Mouse (Mus musculus): ENCODE measurements at regions not wholly inside any gene's neighbourhood (a gene's known extent, or its start where the extent isn't known, plus 50 kb on each side); places are given as distances from the start of the nearest gene placed in this dataset.

- no peaks in the 10 kb centered on the region for H3K36me3 ChIP-seq (ENCODE audit: control insufficient read depth, insufficient read depth)
- H3ac ChIP-seq (ENCODE audit: control insufficient read depth, insufficient read length), result no peak overlapping the region
- no peak overlapping the region for H3K4me3 ChIP-seq
- no peaks in the 10 kb centered on the region for H3K27me3 ChIP-seq (ENCODE audit: control insufficient read depth, insufficient read depth, insufficient read length)
- H3K79me2 ChIP-seq (ENCODE audit: control insufficient read depth, insufficient read depth), result no peaks in the 10 kb centered on the region
- no peak overlapping the region for H3K4me2 ChIP-seq (ENCODE audit: low read depth)
- no peak for TF ChIP-seq POLR2AphosphoS2 (IDR thresholded peaks at IDR 0.05; ENCODE audit: insufficient read length, low read depth)
- TF ChIP-seq CEBPB (IDR thresholded peaks at IDR 0.05; ENCODE audit: insufficient read depth, poor library complexity, severe bottlenecking), result no peak
- no peak for TF ChIP-seq USF1 (IDR thresholded peaks at IDR 0.05; ENCODE audit: low read depth)
- TF ChIP-seq E2F4 (IDR thresholded peaks at IDR 0.05; ENCODE audit: insufficient read depth), result no peak
- TF ChIP-seq POLR2A (IDR thresholded peaks at IDR 0.05; ENCODE audit: insufficient read length, low read depth), result no peak
- TF ChIP-seq REST (IDR thresholded peaks at IDR 0.05; ENCODE audit: insufficient read depth, insufficient read length), result no peak
- no peak for TF ChIP-seq TCF3 (IDR thresholded peaks at IDR 0.05; ENCODE audit: insufficient read length, low read depth)
- TF ChIP-seq MYOG (IDR thresholded peaks at IDR 0.05; ENCODE audit: control insufficient read depth in 1 of 3, insufficient read depth in 1 of 3, insufficient read length in 2 of 3, low read depth in 2 of 3), result no peak
- no peak for TF ChIP-seq TCF12 (IDR thresholded peaks at IDR 0.05; ENCODE audit: insufficient read depth, poor library complexity, severe bottlenecking)
- TF ChIP-seq MYOD1 (IDR thresholded peaks at IDR 0.05; ENCODE audit: control insufficient read depth in 1 of 3, insufficient read length in 2 of 3, low read depth in 2 of 3), result no peak
- TF ChIP-seq SRF (IDR thresholded peaks at IDR 0.05; ENCODE audit: control insufficient read depth, insufficient read length, low read depth), result no peak
- TF ChIP-seq MAX (IDR thresholded peaks at IDR 0.05; ENCODE audit: low read depth), result no peak
Measured at GRCm38 (mm10) chr8:12188960-12189359, 89.7 kb upstream of the A230072I06Rik start.

- H3K36me3 ChIP-seq (ENCODE audit: control insufficient read depth, insufficient read depth), result no peaks in the 10 kb centered on the region
- TF ChIP-seq TCF12 (IDR thresholded peaks at IDR 0.05; ENCODE audit: insufficient read depth, poor library complexity, severe bottlenecking), result no peak
- H3K27me3 ChIP-seq (ENCODE audit: control insufficient read depth, insufficient read depth, insufficient read length), result no peaks in the 10 kb centered on the region
- H3K79me2 ChIP-seq (ENCODE audit: control insufficient read depth, insufficient read depth), result no peaks in the 10 kb centered on the region
- H3K4me2 ChIP-seq (ENCODE audit: low read depth), result no peak overlapping the region
- H3K4me3 ChIP-seq, result no peak overlapping the region
- H3ac ChIP-seq (ENCODE audit: control insufficient read depth, insufficient read length), result no peak overlapping the region
Measured at GRCm38 (mm10) chr8:12192006-12192405, 86.6 kb upstream of the A230072I06Rik start.

GRCm38 (mm10) chr8:12205909-12206308, 72.7 kb upstream of the A230072I06Rik start:
- Histone ChIP-seq H3ac (ENCODE audit: control insufficient read depth, insufficient read length) (no peak overlapping the region), H3K27me3 (ENCODE audit: control insufficient read depth, insufficient read depth, insufficient read length) (no peaks in the 10 kb centered on the region), H3K36me3 (ENCODE audit: control insufficient read depth, insufficient read depth) (no peaks in the 10 kb centered on the region), H3K79me2 (ENCODE audit: control insufficient read depth, insufficient read depth) (no peaks in the 10 kb centered on the region), H3K4me3 (no peak overlapping the region), H3K4me2 (ENCODE audit: low read depth) (no peak overlapping the region)
- TF ChIP-seq TCF3 (IDR thresholded peaks at IDR 0.05; ENCODE audit: insufficient read length, low read depth) (no peak), POLR2AphosphoS2 (IDR thresholded peaks at IDR 0.05; ENCODE audit: insufficient read length, low read depth) (no peak), MAX (IDR thresholded peaks at IDR 0.05; ENCODE audit: low read depth) (no peak), POLR2A (IDR thresholded peaks at IDR 0.05; ENCODE audit: insufficient read length, low read depth) (no peak), MYOG (IDR thresholded peaks at IDR 0.05; ENCODE audit: control insufficient read depth in 1 of 3, insufficient read depth in 1 of 3, insufficient read length in 2 of 3, low read depth in 2 of 3) (no peak), USF1 (IDR thresholded peaks at IDR 0.05; ENCODE audit: low read depth) (no peak), E2F4 (IDR thresholded peaks at IDR 0.05; ENCODE audit: insufficient read depth) (no peak), MYOD1 (IDR thresholded peaks at IDR 0.05; ENCODE audit: control insufficient read depth in 1 of 3, insufficient read length in 2 of 3, low read depth in 2 of 3) (no peak), CEBPB (IDR thresholded peaks at IDR 0.05; ENCODE audit: insufficient read depth, poor library complexity, severe bottlenecking) (no peak), REST (IDR thresholded peaks at IDR 0.05; ENCODE audit: insufficient read depth, insufficient read length) (no peak), SRF (IDR thresholded peaks at IDR 0.05; ENCODE audit: control insufficient read depth, insufficient read length, low read depth) (no peak), TCF12 (IDR thresholded peaks at IDR 0.05; ENCODE audit: insufficient read depth, poor library complexity, severe bottlenecking) (no peak)

GRCm38 (mm10) chr8:12207412-12207811, 71.2 kb upstream of the A230072I06Rik start:
- Histone ChIP-seq H3K79me2 (ENCODE audit: control insufficient read depth, insufficient read depth) (no peaks in the 10 kb centered on the region), H3ac (ENCODE audit: control insufficient read depth, insufficient read length) (no peak overlapping the region), H3K4me3 (no peak overlapping the region), H3K36me3 (ENCODE audit: control insufficient read depth, insufficient read depth) (no peaks in the 10 kb centered on the region), H3K27me3 (ENCODE audit: control insufficient read depth, insufficient read depth, insufficient read length) (no peaks in the 10 kb centered on the region), H3K4me2 (ENCODE audit: low read depth) (no peak overlapping the region)
- TF ChIP-seq POLR2AphosphoS2 (IDR thresholded peaks at IDR 0.05; ENCODE audit: insufficient read length, low read depth) (no peak), SRF (IDR thresholded peaks at IDR 0.05; ENCODE audit: control insufficient read depth, insufficient read length, low read depth) (no peak), MYOD1 (IDR thresholded peaks at IDR 0.05; ENCODE audit: control insufficient read depth in 1 of 3, insufficient read length in 2 of 3, low read depth in 2 of 3) (no peak), CEBPB (IDR thresholded peaks at IDR 0.05; ENCODE audit: insufficient read depth, poor library complexity, severe bottlenecking) (no peak), E2F4 (IDR thresholded peaks at IDR 0.05; ENCODE audit: insufficient read depth) (no peak)

- H3K79me2 ChIP-seq (ENCODE audit: control insufficient read depth, insufficient read depth), result no peaks in the 10 kb centered on the region
- no peak for TF ChIP-seq POLR2A (IDR thresholded peaks at IDR 0.05; ENCODE audit: insufficient read length, low read depth)
- no peak overlapping the region for H3ac ChIP-seq (ENCODE audit: control insufficient read depth, insufficient read length)
- peaks cover 6% of the 10 kb centered on the region for H3K27me3 ChIP-seq (ENCODE audit: control insufficient read depth, insufficient read depth, insufficient read length)
- H3K36me3 ChIP-seq (ENCODE audit: control insufficient read depth, insufficient read depth), result no peaks in the 10 kb centered on the region
- H3K4me3 ChIP-seq, result no peak overlapping the region
- H3K4me2 ChIP-seq (ENCODE audit: low read depth), result no peak overlapping the region
Measured at GRCm38 (mm10) chr8:12213774-12214173, 64.8 kb upstream of the A230072I06Rik start.
